Comparison of ENCODE assay signal across 7 mouse cellular contexts in the genomic region with DNA sequence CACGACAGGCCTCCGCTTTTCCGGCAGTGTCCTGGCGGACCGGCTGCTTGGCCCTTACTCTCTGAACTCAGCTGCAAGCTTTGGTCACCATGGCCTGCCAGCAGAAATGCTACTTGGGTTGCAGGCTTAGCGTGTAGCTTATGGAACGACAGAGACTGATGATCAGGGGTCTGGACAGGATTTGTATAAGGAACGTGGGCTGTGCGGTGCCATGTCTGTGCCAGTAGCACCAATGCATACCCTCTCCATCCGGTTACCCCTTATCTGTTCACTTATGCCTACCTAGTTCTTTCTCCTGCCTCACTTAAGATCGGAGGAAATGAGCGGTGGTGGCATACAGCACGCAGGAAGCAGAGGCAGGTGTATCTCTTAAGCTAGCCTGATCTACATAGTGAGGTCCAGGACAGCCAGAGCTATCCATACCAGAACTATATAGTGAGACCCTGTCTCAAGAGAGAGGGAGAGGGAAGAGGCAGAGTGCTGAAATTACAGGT. TPM values are rescaled to one million over a fixed set of nuclear protein-coding genes. Genes with fewer than 3 reads are reported as not detected.
A peak's percentile ranks its signal among the peaks of the same experiment; 100 is the strongest.
DNase-seq lines count a peak whose midpoint lies in the region; ATAC-seq and TF ChIP-seq lines count a peak whose summit lies in the region.

No protein-coding gene starts in this region.

- H3K9me3 ChIP-seq in limb, embryonic 14.5 days (ENCODE audit: control insufficient read depth, low read length) = no peaks in the 10 kb centered on the region
- no peaks in the 10 kb centered on the region for H3K9me3 ChIP-seq in stomach, embryonic 14.5 days (ENCODE audit: control insufficient read depth, low read depth, low read length)

- WGBS in spleen, adult 2 months = 14% methylated on average over 13 of the region's 13 CpGs
- WGBS in limb, embryonic 14.5 days = 23% methylated on average over 13 of the region's 13 CpGs
- WGBS in stomach, embryonic 14.5 days = 19% methylated on average over 13 of the region's 13 CpGs

- peak overlapping the region; percentile 70 for H3K9ac ChIP-seq in limb, embryonic 14.5 days (ENCODE audit: low read depth, low read length, severe bottlenecking)
- H3K9ac ChIP-seq in stomach, embryonic 14.5 days (replicated peaks; ENCODE audit: low read depth, low read length) = peak overlapping the region; percentile 76

- no peaks in the 10 kb centered on the region for H3K27me3 ChIP-seq in spleen, adult 2 months (ENCODE audit: control insufficient read depth, insufficient read depth, low read length)
- H3K27me3 ChIP-seq in limb, embryonic 14.5 days (ENCODE audit: control insufficient read depth, insufficient read depth, low read length) = no peaks in the 10 kb centered on the region
- no peaks in the 10 kb centered on the region for H3K27me3 ChIP-seq in stomach, embryonic 14.5 days (ENCODE audit: control insufficient read depth, insufficient read depth, low read length)

- no peak for TF ChIP-seq CTCF in spleen, adult 2 months (IDR thresholded peaks at IDR 0.05; ENCODE audit: extremely low read depth, insufficient read depth, insufficient read length, insufficient replicate concordance)

- no peak for DNase-seq in spleen, adult 2 months (ENCODE audit: low read depth in 1 of 2, low spot score in 2 of 2)
- no peak for DNase-seq in spleen, postnatal 4 days (ENCODE audit: low spot score in 2 of 2)
- DNase-seq in limb, embryonic 14.5 days (ENCODE audit: low spot score) = no peak
- no peak for DNase-seq in right cerebral cortex, postnatal 14 days
- no peak for DNase-seq in ovary, postnatal 14 days (ENCODE audit: low spot score)

- peak; percentile 33 for ATAC-seq in erythroid progenitor cell, adult 5-6 weeks (replicated peaks; ENCODE audit: low FRiP score, poor library complexity, severe bottlenecking)
- no peak for ATAC-seq in limb, embryonic 14.5 days (ENCODE audit: low FRiP score, low read depth)
- no peak for ATAC-seq in stomach, embryonic 14.5 days (ENCODE audit: insufficient number of reproducible peaks, insufficient read depth, low FRiP score, low read depth)

- peaks cover 10% of the 10 kb centered on the region for H3K4me1 ChIP-seq in spleen, adult 2 months (ENCODE audit: control insufficient read depth, insufficient read depth, insufficient read length)
- peaks cover 11% of the 10 kb centered on the region for H3K4me1 ChIP-seq in limb, embryonic 14.5 days (ENCODE audit: control insufficient read depth, insufficient read depth, low read length)
- H3K4me1 ChIP-seq in stomach, embryonic 14.5 days (ENCODE audit: control insufficient read depth, insufficient read depth, low read length) = peaks cover 10% of the 10 kb centered on the region; the same call in 1 of the 2 replicates

- no peaks in the 10 kb centered on the region for H3K36me3 ChIP-seq in spleen, adult 2 months (ENCODE audit: control insufficient read depth, insufficient read depth, low read length)
- peaks cover 7% of the 10 kb centered on the region; the same call in 1 of the 2 replicates for H3K36me3 ChIP-seq in limb, embryonic 14.5 days (ENCODE audit: control insufficient read depth, insufficient read depth, low read length)
- no peaks in the 10 kb centered on the region; the same call in 1 of the 2 replicates for H3K36me3 ChIP-seq in stomach, embryonic 14.5 days (ENCODE audit: control insufficient read depth, insufficient read depth, low read length)

- H3K4me3 ChIP-seq in spleen, adult 2 months (ENCODE audit: extremely low read depth, insufficient read depth, insufficient read length) = peak overlapping the region; percentile 64
- peak overlapping the region; percentile 47 for H3K4me3 ChIP-seq in limb, embryonic 14.5 days (replicated peaks; ENCODE audit: low read length)
- peak overlapping the region; percentile 56 for H3K4me3 ChIP-seq in stomach, embryonic 14.5 days (ENCODE audit: low read depth, low read length)

- H3K27ac ChIP-seq in spleen, adult 2 months (ENCODE audit: insufficient read depth, low read length) = peak overlapping the region; percentile 87
- peak overlapping the region; percentile 89 for H3K27ac ChIP-seq in limb, embryonic 14.5 days (replicated peaks; ENCODE audit: low read depth, low read length)
- peak overlapping the region; percentile 95 for H3K27ac ChIP-seq in stomach, embryonic 14.5 days (ENCODE audit: low read length)

- peak overlapping the region; percentile 83 for H3K4me2 ChIP-seq in limb, embryonic 14.5 days (replicated peaks; ENCODE audit: low read depth, low read length, severe bottlenecking)
- H3K4me2 ChIP-seq in stomach, embryonic 14.5 days (replicated peaks; ENCODE audit: low read depth, low read length) = peak overlapping the region; percentile 76

- no peak for TF ChIP-seq POLR2A in spleen, adult 2 months (IDR thresholded peaks at IDR 0.05; ENCODE audit: low read depth, low read length)
- TF ChIP-seq POLR2A in limb, embryonic 14.5 days (IDR thresholded peaks at IDR 0.05; ENCODE audit: borderline replicate concordance, extremely low read depth, insufficient read depth, insufficient read length) = no peak

RNA-seq across cellular contexts. Expression of gene Stip1, which starts 0.9 kb away (rescaled TPM):
- polyA plus RNA-seq in spleen, adult 2 months (2012; rRNA removed) = 27.4 and 31.3 TPM in 2 replicates
- 59.5 and 78.6 TPM in 2 replicates for total RNA-seq in erythroid progenitor cell, adult 5-6 weeks (2015; ENCODE audit: low replicate concordance)
- total RNA-seq in erythroid progenitor cell, adult 5-6 weeks (2017; ENCODE audit: low replicate concordance) = 48.1 and 60.8 TPM in 2 replicates
- polyA plus RNA-seq in limb, embryonic 14.5 days (2012; rRNA removed) = 124 and 170 TPM in 2 replicates
- polyA plus RNA-seq in limb, embryonic 14.5 days (2014; fragmentation: Nextera tagmentation; extraction: Ambion mirVana) = 200 and 205 TPM in 2 replicates
- polyA plus RNA-seq in stomach, embryonic 14.5 days (2014; fragmentation: Nextera tagmentation; extraction: Ambion mirVana) = 201 and 210 TPM in 2 replicates

RNA-seq across cellular contexts. Expression of gene Macrod1, which starts 15.9 kb away (rescaled TPM):
- 13.4 and 17.9 TPM in 2 replicates for polyA plus RNA-seq in spleen, adult 2 months (2012; rRNA removed)
- not detected in 2 replicates for total RNA-seq in erythroid progenitor cell, adult 5-6 weeks (2015; ENCODE audit: low replicate concordance)
- 0.53 and 1.2 TPM in 2 replicates for total RNA-seq in erythroid progenitor cell, adult 5-6 weeks (2017; ENCODE audit: low replicate concordance)
- polyA plus RNA-seq in limb, embryonic 14.5 days (2012; rRNA removed) = 24.6 and 27.4 TPM in 2 replicates
- polyA plus RNA-seq in limb, embryonic 14.5 days (2014; fragmentation: Nextera tagmentation; extraction: Ambion mirVana) = 16.6 and 19.7 TPM in 2 replicates
- polyA plus RNA-seq in stomach, embryonic 14.5 days (2014; fragmentation: Nextera tagmentation; extraction: Ambion mirVana) = 7.7 and 8.3 TPM in 2 replicates

RNA-seq across cellular contexts. Expression of gene Fermt3, which starts 21.4 kb away (rescaled TPM):
- 194 and 240 TPM in 2 replicates for polyA plus RNA-seq in spleen, adult 2 months (2012; rRNA removed)
- 30.6 and 38.6 TPM in 2 replicates for total RNA-seq in erythroid progenitor cell, adult 5-6 weeks (2015; ENCODE audit: low replicate concordance)
- total RNA-seq in erythroid progenitor cell, adult 5-6 weeks (2017; ENCODE audit: low replicate concordance) = 63.9 and 69.1 TPM in 2 replicates
- 10.1 and 13.1 TPM in 2 replicates for polyA plus RNA-seq in limb, embryonic 14.5 days (2012; rRNA removed)
- 10.2 and 10.8 TPM in 2 replicates for polyA plus RNA-seq in limb, embryonic 14.5 days (2014; fragmentation: Nextera tagmentation; extraction: Ambion mirVana)
- polyA plus RNA-seq in stomach, embryonic 14.5 days (2014; fragmentation: Nextera tagmentation; extraction: Ambion mirVana) = 8.2 and 8.3 TPM in 2 replicates

RNA-seq across cellular contexts. Expression of gene Trpt1, which starts 44.8 kb away (rescaled TPM):
- 4.7 and 6.4 TPM in 2 replicates for polyA plus RNA-seq in spleen, adult 2 months (2012; rRNA removed)
- total RNA-seq in erythroid progenitor cell, adult 5-6 weeks (2015; ENCODE audit: low replicate concordance) = not detected in 2 replicates
- total RNA-seq in erythroid progenitor cell, adult 5-6 weeks (2017; ENCODE audit: low replicate concordance) = not detected in 2 replicates
- polyA plus RNA-seq in limb, embryonic 14.5 days (2012; rRNA removed) = 15.1 and 19.9 TPM in 2 replicates
- polyA plus RNA-seq in limb, embryonic 14.5 days (2014; fragmentation: Nextera tagmentation; extraction: Ambion mirVana) = 10.7 and 12.0 TPM in 2 replicates
- polyA plus RNA-seq in stomach, embryonic 14.5 days (2014; fragmentation: Nextera tagmentation; extraction: Ambion mirVana) = 9.6 and 11.5 TPM in 2 replicates

RNA-seq across cellular contexts. Expression of gene Nudt22, which starts 44.8 kb away (rescaled TPM):
- polyA plus RNA-seq in spleen, adult 2 months (2012; rRNA removed) = 19.4 and 26.5 TPM in 2 replicates
- total RNA-seq in erythroid progenitor cell, adult 5-6 weeks (2015; ENCODE audit: low replicate concordance) = 4.2 and 10.1 TPM in 2 replicates
- total RNA-seq in erythroid progenitor cell, adult 5-6 weeks (2017; ENCODE audit: low replicate concordance) = 0.26 and 3.9 TPM in 2 replicates
- 22.1 and 27.7 TPM in 2 replicates for polyA plus RNA-seq in limb, embryonic 14.5 days (2012; rRNA removed)
- polyA plus RNA-seq in limb, embryonic 14.5 days (2014; fragmentation: Nextera tagmentation; extraction: Ambion mirVana) = 21.5 and 21.9 TPM in 2 replicates
- 15.3 and 19.6 TPM in 2 replicates for polyA plus RNA-seq in stomach, embryonic 14.5 days (2014; fragmentation: Nextera tagmentation; extraction: Ambion mirVana)

Comparison
In these comparisons a context has a peak if more than half of its experiments do, and no peak if none do; other contexts are left out.
1. RNA of gene Fermt3, which starts 21.4 kb away (polyA plus RNA-seq): 194 to 240 TPM in spleen, adult 2 months; 10.1 to 13.1 TPM in limb, embryonic 14.5 days and 8.2 to 8.3 TPM in stomach, embryonic 14.5 days; every median in the first group is over 10 times any median in the second.
2. Peak in every context shown above with its lines, with median percentiles within 50 percentile points of each other: H3K27ac ChIP-seq and H3K4me3 ChIP-seq.